Mouse (Mus musculus): Measurements from ENCODE around the gene Zfp536.

- TF ChIP-seq CTCF (IDR thresholded peaks at IDR 0.05; ENCODE audit: extremely low read depth, insufficient read depth, insufficient read length, insufficient replicate concordance) (no peak), POLR2A (IDR thresholded peaks at IDR 0.05; ENCODE audit: low read depth, low read length) (no peak)
These were observed 268.3 kb downstream of the Zfp536 start for GRCm38 (mm10) chr7:37505096-37505495.
